Mouse (Mus musculus) MEL (cell line): Measurements from ENCODE around the gene Prkch. TPM values are rescaled to one million over a fixed set of nuclear protein-coding genes. Genes with fewer than 3 reads are reported as not detected.

Experiments used
- DNase-seq: peaks from one replicate; pipeline ENCODE4 v3.0.0; 2011; ENCODE audit warnings: low read depth, low spot score
- H3K27ac ChIP-seq: 2 replicates; pipeline ENCODE4 v1.5.1; 2012; ENCODE audit warnings: low read depth, mild to moderate bottlenecking, control low read depth, low read length, moderate library complexity; ENCODE audit not compliant: control insufficient read depth
- H3K27me3 ChIP-seq, 2 experiments: fragments of 150-350 bp in 1 of 2; sonication (generic) in 1 of 2; 2 replicates each; pipeline ENCODE4 v1.6.1; 2012; ENCODE audit warnings: low read length in 2 of 2, mild to moderate bottlenecking in 2 of 2, improper control_type of control experiment in 1 of 2, moderate library complexity in 1 of 2; ENCODE audit not compliant: insufficient read depth in 2 of 2, control insufficient read depth in 1 of 2
- H3K36me3 ChIP-seq, 2 experiments: 2 replicates each; pipeline ENCODE4 v1.6.1; 2012 to 2014; ENCODE audit warnings: low read length in 2 of 2, improper control_type of control experiment in 1 of 2, inconsistent platforms in 1 of 2, mild to moderate bottlenecking in 1 of 2; ENCODE audit not compliant: insufficient read depth in 2 of 2, control insufficient read depth in 1 of 2
- H3K4me1 ChIP-seq, 2 experiments: fragments of 150-350 bp in 1 of 2; sonication (generic) in 1 of 2; 2 replicates each; pipeline ENCODE4 v1.6.1; 2012; ENCODE audit warnings: low read length in 2 of 2, improper control_type of control experiment in 1 of 2, mild to moderate bottlenecking in 1 of 2; ENCODE audit not compliant: insufficient read depth in 2 of 2, control insufficient read depth in 1 of 2
- H3K4me3 ChIP-seq, 2 experiments: fragments of 150-350 bp in 1 of 2; sonication (generic) in 1 of 2; 2 replicates each; pipeline ENCODE4 v1.5.1; 2012; ENCODE audit warnings: low read depth in 2 of 2, low read length in 2 of 2, mild to moderate bottlenecking in 2 of 2, moderate library complexity in 2 of 2, control low read depth in 1 of 2, improper control_type of control experiment in 1 of 2; ENCODE audit not compliant: control insufficient read depth in 1 of 2, insufficient read depth in 1 of 2
- H3K79me2 ChIP-seq: 2 replicates; pipeline ENCODE4 v1.6.1; 2012; ENCODE audit warnings: mild to moderate bottlenecking, low read length, moderate library complexity; ENCODE audit not compliant: control insufficient read depth, poor library complexity, insufficient read depth
- H3K9ac ChIP-seq: 2 replicates; pipeline ENCODE4 v1.6.1; 2012; ENCODE audit warnings: low read depth, mild to moderate bottlenecking, control low read depth, low read length, moderate library complexity; ENCODE audit not compliant: control insufficient read depth, poor library complexity, severe bottlenecking
- H3K9me3 ChIP-seq: fragments of 150-350 bp; sonication (generic); replicated peaks from 2 replicates; pipeline ENCODE4 v1.6.1; 2012; ENCODE audit warnings: mild to moderate bottlenecking, low read length, improper control_type of control experiment, moderate library complexity; ENCODE audit not compliant: insufficient read depth
- BHLHE40 ChIP-seq: IDR thresholded peaks from 2 replicates; pipeline ENCODE4 v1.6.1; 2012; ENCODE audit warnings: low read depth, mild to moderate bottlenecking, inconsistent platforms, low read length, improper control_type of control experiment, borderline replicate concordance
- CTCF ChIP-seq, 3 experiments: IDR thresholded peaks in 2 of 3; conservative IDR thresholded peaks in 1 of 3; 2 replicates each; pipeline ENCODE4 v1.5.1; 2011 to 2012; ENCODE audit warnings: low read length in 3 of 3, low read depth in 2 of 3, mild to moderate bottlenecking in 2 of 3, improper control_type of control experiment in 1 of 3, inconsistent platforms in 1 of 3, mixed read lengths in 1 of 3, moderate library complexity in 1 of 3; ENCODE audit not compliant: control insufficient read depth in 1 of 3, insufficient read depth in 1 of 3, poor library complexity in 1 of 3, severe bottlenecking in 1 of 3
- E2F4 ChIP-seq: IDR thresholded peaks from 2 replicates; pipeline ENCODE4 v1.6.1; 2011; ENCODE audit warnings: low read depth, low read length, improper control_type of control experiment, borderline replicate concordance
- EP300 ChIP-seq, 2 experiments: IDR thresholded peaks; 2 replicates each; pipeline ENCODE4 v1.6.1; 2011; ENCODE audit warnings: improper control_type of control experiment in 2 of 2, low read length in 2 of 2, low read depth in 1 of 2, mild to moderate bottlenecking in 1 of 2
- HCFC1 ChIP-seq: IDR thresholded peaks from 2 replicates; pipeline ENCODE4 v1.6.1; 2012; ENCODE audit warnings: low read depth, mild to moderate bottlenecking, inconsistent platforms, low read length, improper control_type of control experiment, moderate library complexity
- KAT2A ChIP-seq: conservative IDR thresholded peaks from 2 replicates; pipeline ENCODE4 v1.6.1; 2012; ENCODE audit warnings: low read depth, low read length, improper control_type of control experiment, inconsistent platforms
- MAFK ChIP-seq: IDR thresholded peaks from 2 replicates; pipeline ENCODE4 v1.6.1; 2011; ENCODE audit warnings: low read depth, mild to moderate bottlenecking, low read length, improper control_type of control experiment, borderline replicate concordance
- MAX ChIP-seq: IDR thresholded peaks from 2 replicates; pipeline ENCODE4 v1.6.1; 2011; ENCODE audit warnings: low read length, improper control_type of control experiment
- MAZ ChIP-seq: IDR thresholded peaks from 2 replicates; pipeline ENCODE4 v1.6.1; 2012; ENCODE audit warnings: low read depth, mild to moderate bottlenecking, inconsistent platforms, low read length, improper control_type of control experiment
- MYB ChIP-seq: IDR thresholded peaks from 2 replicates; pipeline ENCODE4 v1.6.1; 2011; ENCODE audit warnings: mild to moderate bottlenecking, low read depth, low read length, improper control_type of control experiment
- MYC ChIP-seq: IDR thresholded peaks from 2 replicates; pipeline ENCODE4 v1.6.1; 2011; ENCODE audit warnings: low read depth, mild to moderate bottlenecking, low read length, improper control_type of control experiment, moderate library complexity
- NELFE ChIP-seq: IDR thresholded peaks from 2 replicates; pipeline ENCODE4 v1.6.1; 2011; ENCODE audit warnings: low read depth, low read length, improper control_type of control experiment
- TAL1 ChIP-seq: IDR thresholded peaks from 2 replicates; pipeline ENCODE4 v1.6.1; 2012; ENCODE audit warnings: mild to moderate bottlenecking, inconsistent platforms, low read length, moderate library complexity, mixed read lengths
- TBP ChIP-seq: IDR thresholded peaks from 2 replicates; pipeline ENCODE4 v1.8.0; 2011; ENCODE audit warnings: low read depth, low read length, improper control_type of control experiment
- UBTF ChIP-seq: IDR thresholded peaks from 2 replicates; pipeline ENCODE4 v1.6.1; 2012; ENCODE audit warnings: low read depth, mild to moderate bottlenecking, inconsistent platforms, low read length, improper control_type of control experiment, moderate library complexity, borderline replicate concordance; ENCODE audit not compliant: insufficient read depth
- USF2 ChIP-seq, 2 experiments: IDR thresholded peaks; 2 replicates each; pipeline ENCODE4 v1.6.1; 2011 to 2012; ENCODE audit warnings: improper control_type of control experiment in 2 of 2, low read length in 2 of 2, borderline replicate concordance in 1 of 2, inconsistent platforms in 1 of 2, low read depth in 1 of 2, mild to moderate bottlenecking in 1 of 2; ENCODE audit not compliant: insufficient read depth in 1 of 2
- ZMIZ1 ChIP-seq: IDR thresholded peaks from 2 replicates; pipeline ENCODE4 v1.6.1; 2012; ENCODE audit warnings: low read depth, mild to moderate bottlenecking, inconsistent platforms, low read length, improper control_type of control experiment, moderate library complexity
- polyA plus RNA-seq, 2 experiments: library from polyadenylated mRNA; stranded (reverse) in 1 of 2; unstranded in 1 of 2; fragments of >175 nt in 1 of 2; fragments of >200 nt in 1 of 2; gene quantifications; 2 replicates each; pipeline versions ENCODE4 v1.2.1 to v1.2.4; 2012; ENCODE audit warnings: low replicate concordance in 2 of 2, low read depth in 1 of 2; ENCODE audit not compliant: insufficient read length in 2 of 2, insufficient read depth in 1 of 2, missing spikeins in 1 of 2
- total RNA-seq: library from RNA; depleted of rRNA; stranded (reverse); fragments of 300-350 nt; gene quantifications from 2 replicates; pipeline ENCODE4 v1.2.3, GENCODE M21; 2012

The Prkch gene
- total and polyA plus RNA-seq, 3 experiments = not detected

- H3K79me2 ChIP-seq = no peaks in the 10 kb centered on the region
- no peaks in the 10 kb centered on the region for H3K9me3 ChIP-seq
- H3K36me3 ChIP-seq = no peaks in the 10 kb centered on the region
- TF ChIP-seq MYB (no peak), EP300 (IDR thresholded peaks at IDR 0.05; ENCODE audit: low read depth in 1 of 2, low read length in 2 of 2) (no peak), NELFE (no peak), HCFC1 (no peak), UBTF (no peak), KAT2A (no peak), BHLHE40 (no peak), MAFK (no peak), ZMIZ1 (no peak), MAZ (no peak), MAX (no peak), CTCF (IDR thresholded peaks at IDR 0.05 in 2 of 3, conservative IDR thresholded peaks at IDR 0.05 in 1 of 3; ENCODE audit: control insufficient read depth in 1 of 3, insufficient read depth in 1 of 3, low read depth in 2 of 3, low read length in 3 of 3, poor library complexity in 1 of 3, severe bottlenecking in 1 of 3) (no peak)
- TF ChIP-seq, all 39 proteins: peak for 0
- Histone ChIP-seq H3K9ac (no peak overlapping the region), H3K27ac (no peak overlapping the region), H3K4me3 (no peak overlapping the region), H3K4me1 (no peaks in the 10 kb centered on the region), H3K27me3 (no peaks in the 10 kb centered on the region; a peak in 2 of 4 replicates)
- no peak for DNase-seq
Measured at GRCm38 (mm10) chr12:73756527-73756926, 171.9 kb downstream of the Prkch start.

- Histone ChIP-seq H3K9me3 (no peaks in the 10 kb centered on the region), H3K4me1 (no peaks in the 10 kb centered on the region), H3K27ac (no peak overlapping the region), H3K4me3 (no peak overlapping the region), H3K9ac (no peak overlapping the region), H3K36me3 (no peaks in the 10 kb centered on the region), H3K79me2 (no peaks in the 10 kb centered on the region), H3K27me3 (no peaks in the 10 kb centered on the region)
- no peak for DNase-seq
- TF ChIP-seq MYC = no peak
- TF ChIP-seq TAL1 = no peak
- TF ChIP-seq MAX = no peak
- no peak for TF ChIP-seq E2F4
- TF ChIP-seq TBP = no peak
- TF ChIP-seq USF2 (IDR thresholded peaks at IDR 0.05; ENCODE audit: borderline replicate concordance in 1 of 2, insufficient read depth in 1 of 2, low read depth in 1 of 2, low read length in 2 of 2) = no peak
Measured at GRCm38 (mm10) chr12:73762001-73762400, 177.4 kb downstream of the Prkch start.
